Mouse (Mus musculus) small intestine, adult 2 months (tissue): ENCODE results near the gene Prame. TPM values are rescaled to one million over a fixed set of nuclear protein-coding genes. Genes with fewer than 3 reads are reported as not detected.
"Not testable (repeated sequence)": the region's sequence is repeated elsewhere in the genome, so short reads cannot be mapped to it uniquely, and the experiment has no call there.

Experiments used
- H3K27ac ChIP-seq: fragments of 200-500 bp; 2 replicates; pipeline ENCODE4 v1.5.1; 2012; ENCODE audit warnings: low read depth, low read length, control low read depth, inconsistent platforms; ENCODE audit not compliant: insufficient read depth
- H3K27me3 ChIP-seq: fragments of 200-500 bp; 2 replicates; pipeline ENCODE4 v1.6.1; 2012; ENCODE audit warnings: mild to moderate bottlenecking, moderate library complexity, low read length, inconsistent platforms; ENCODE audit not compliant: control insufficient read depth, insufficient read depth
- H3K36me3 ChIP-seq: fragments of 200-500 bp; 2 replicates; pipeline ENCODE4 v1.6.1; 2012; ENCODE audit warnings: mild to moderate bottlenecking, low read length, control low read depth, inconsistent platforms; ENCODE audit not compliant: control insufficient read depth, insufficient read depth
- H3K4me1 ChIP-seq: fragments of 200-500 bp; 2 replicates; pipeline ENCODE4 v1.6.1; 2012; ENCODE audit warnings: low read length, inconsistent platforms, mixed read lengths; ENCODE audit not compliant: control insufficient read depth, insufficient read depth, insufficient read length
- H3K4me3 ChIP-seq: fragments of 200-500 bp; 2 replicates; pipeline ENCODE4 v1.5.1; 2012; ENCODE audit warnings: low read depth, mild to moderate bottlenecking, control low read depth, inconsistent platforms, low read length, moderate library complexity
- CTCF ChIP-seq: fragments of 200-500 bp; IDR thresholded peaks from 2 replicates; pipeline ENCODE4 v1.5.1; 2012; ENCODE audit warnings: low read depth, mild to moderate bottlenecking, control low read depth, inconsistent platforms, low read length, moderate library complexity, mixed read lengths; ENCODE audit not compliant: insufficient replicate concordance, insufficient read length; ENCODE audit errors: extremely low read depth
- POLR2A ChIP-seq: fragments of 200-500 bp; IDR thresholded peaks from 2 replicates; pipeline ENCODE4 v1.6.1; 2012; ENCODE audit warnings: low read depth, mild to moderate bottlenecking, control low read depth, inconsistent platforms, low read length, moderate library complexity
- WGBS: fragments of 180-500 bp; shearing (Covaris S2); methylation state at CpG from one replicate; pipeline ENCODE4 v1.1.7; 2018; 5-methylcytosine and 5-hydroxymethylcytosine counted together
- polyA plus RNA-seq: library from polyadenylated mRNA; depleted of rRNA; stranded (reverse); fragments of >200 nt; gene quantifications from 2 replicates; pipeline ENCODE4 v1.2.3, GENCODE M21; 2012; rRNA removed

The Prame gene
- polyA plus RNA-seq: not detected in 2 replicates

- no peaks in the 10 kb centered on the region for H3K27me3 ChIP-seq
- TF ChIP-seq POLR2A (no peak), CTCF (no peak)
- no peak within 1 kb of the TSS for H3K27ac ChIP-seq
- no peaks in the 10 kb centered on the region for H3K4me1 ChIP-seq
- 87% methylated on average over 11 of the region's 11 CpGs for WGBS
- H3K4me3 ChIP-seq: no peak within 1 kb of the TSS
- no peaks in the 10 kb centered on the region for H3K36me3 ChIP-seq
Measured at GRCm38 (mm10) chrX:135627605-135628004, at the start of gene Prame. Gene Prame, minus strand, starts transcription at chrX:135627705.

GRCm38 (mm10) chrX:135652173-135652772 is 24.8 kb upstream of the Prame start:
- TF ChIP-seq POLR2A (no peak), CTCF (no peak)
- 35% methylated on average over 9 of the region's 9 CpGs for WGBS
- H3K4me3 ChIP-seq: no peak overlapping the region
- H3K36me3 ChIP-seq: no peaks in the 10 kb centered on the region
- no peaks in the 10 kb centered on the region for H3K27me3 ChIP-seq
- no peak overlapping the region for H3K27ac ChIP-seq
- H3K4me1 ChIP-seq: no peaks in the 10 kb centered on the region

GRCm38 (mm10) chrX:135601298-135602029 is 26.0 kb downstream of the Prame start:
- not testable (repeated sequence) for H3K27ac ChIP-seq, H3K4me1 ChIP-seq, H3K36me3 ChIP-seq, H3K27me3 ChIP-seq, H3K4me3 ChIP-seq
- 66% methylated on average over 3 of the region's 3 CpGs for WGBS

GRCm38 (mm10) chrX:135598677-135599076 is 28.8 kb downstream of the Prame start, which contains the start of gene Nxf7:
Gene Nxf7, minus strand, starts transcription at chrX:135598777.
- WGBS: 57% methylated on average over 2 of the region's 2 CpGs
- no peak within 1 kb of the TSS for H3K27ac ChIP-seq
- H3K27me3 ChIP-seq: no peaks in the 10 kb centered on the region
- peak within 1 kb of the TSS; percentile 46 for H3K4me3 ChIP-seq
- no peaks in the 10 kb centered on the region for H3K4me1 ChIP-seq
- TF ChIP-seq POLR2A (no peak), CTCF (no peak)
- H3K36me3 ChIP-seq: no peaks in the 10 kb centered on the region

GRCm38 (mm10) chrX:135598096-135598495 is 29.4 kb downstream of the Prame start:
- Histone ChIP-seq H3K27ac (no peak overlapping the region), H3K4me1 (no peaks in the 10 kb centered on the region), H3K36me3 (no peaks in the 10 kb centered on the region), H3K4me3 (peak overlapping the region; percentile 46), H3K27me3 (no peaks in the 10 kb centered on the region)
- no peak for TF ChIP-seq CTCF
- no peak for TF ChIP-seq POLR2A
- 58% methylated on average over 13 of the region's 13 CpGs for WGBS

- Histone ChIP-seq H3K4me3 (no peak overlapping the region), H3K4me1 (no peaks in the 10 kb centered on the region), H3K36me3 (no peaks in the 10 kb centered on the region), H3K27ac (no peak overlapping the region), H3K27me3 (no peaks in the 10 kb centered on the region)
- TF ChIP-seq POLR2A: no peak
- no peak for TF ChIP-seq CTCF
- 65% methylated on average over 1 of the region's 1 CpGs for WGBS
Measured at GRCm38 (mm10) chrX:135576412-135576811, 51.1 kb downstream of the Prame start.

- not testable (repeated sequence) for H3K27me3 ChIP-seq, H3K36me3 ChIP-seq, H3K4me3 ChIP-seq, H3K4me1 ChIP-seq, H3K27ac ChIP-seq
- 54% methylated on average over 9 of the region's 9 CpGs for WGBS
Measured at GRCm38 (mm10) chrX:135574958-135575628, 52.4 kb downstream of the Prame start.

GRCm38 (mm10) chrX:135574261-135574957 is 53.1 kb downstream of the Prame start:
- not testable (repeated sequence) for H3K4me1 ChIP-seq, H3K27me3 ChIP-seq, H3K36me3 ChIP-seq, H3K27ac ChIP-seq, H3K4me3 ChIP-seq
- 20% methylated on average over 8 of the region's 8 CpGs for WGBS
